Mouse (Mus musculus): Measurements from ENCODE around the gene Kcna2. TPM values are rescaled to one million over a fixed set of nuclear protein-coding genes. Genes with fewer than 3 reads are reported as not detected.

Gene Kcna2
- total RNA-seq, 2 experiments from 2014 or later, result 0.61 to 2.1 TPM

GRCm38 (mm10) chr3:107101456-107101786 is 475 bp downstream of the Kcna2 start:
- ATAC-seq (replicated peaks; ENCODE audit: low FRiP score, poor library complexity, severe bottlenecking), result no peak

DNA sequence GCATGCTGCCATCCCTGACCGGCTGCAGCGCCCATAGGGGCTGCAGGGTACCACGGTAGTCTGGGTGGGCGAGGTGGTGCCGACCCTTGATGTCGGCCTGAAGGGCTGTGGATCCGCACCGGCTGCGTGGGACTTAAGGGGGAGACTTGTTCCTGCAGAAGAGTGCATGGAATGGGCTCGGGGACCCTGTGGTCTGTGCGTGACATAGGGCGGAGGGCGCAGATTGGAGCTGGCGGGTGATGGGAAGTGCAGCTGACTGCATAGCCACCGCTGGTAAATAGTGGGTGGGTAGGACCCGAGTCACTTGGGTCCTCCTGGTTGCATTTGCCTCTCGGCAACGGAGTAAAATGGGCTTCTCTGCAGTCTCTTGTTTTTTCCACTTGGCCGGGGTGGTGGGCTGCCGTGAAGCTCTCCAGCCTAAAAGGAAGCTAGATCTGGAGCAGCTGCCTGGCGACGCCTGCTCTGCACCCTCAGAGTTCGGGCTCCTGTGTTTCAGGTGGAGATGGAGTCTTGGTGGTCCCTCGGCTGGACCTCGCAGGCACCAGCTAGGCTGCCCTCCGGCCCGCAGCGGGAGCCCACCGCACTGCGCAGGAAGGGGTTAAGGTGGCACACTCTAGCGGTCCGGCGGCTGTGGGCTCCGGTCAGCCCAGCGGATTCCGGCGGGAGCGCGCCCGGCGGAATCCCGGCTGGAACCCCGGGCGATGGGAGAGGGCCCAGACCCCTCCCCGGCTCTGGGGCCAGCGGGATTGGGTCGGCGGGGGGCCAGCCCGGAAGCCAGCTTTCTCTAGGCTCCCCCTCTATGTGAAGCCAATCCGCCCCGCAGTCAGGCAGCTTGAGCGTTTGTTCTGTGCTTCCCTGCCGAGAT is 1.1 kb downstream of the Kcna2 start:
- no peak for ATAC-seq (replicated peaks; ENCODE audit: low FRiP score, poor library complexity, severe bottlenecking)

GRCm38 (mm10) chr3:107103041-107103440 is 2.1 kb downstream of the Kcna2 start:
- no peak for ATAC-seq (replicated peaks; ENCODE audit: low FRiP score, poor library complexity, severe bottlenecking)

DNA sequence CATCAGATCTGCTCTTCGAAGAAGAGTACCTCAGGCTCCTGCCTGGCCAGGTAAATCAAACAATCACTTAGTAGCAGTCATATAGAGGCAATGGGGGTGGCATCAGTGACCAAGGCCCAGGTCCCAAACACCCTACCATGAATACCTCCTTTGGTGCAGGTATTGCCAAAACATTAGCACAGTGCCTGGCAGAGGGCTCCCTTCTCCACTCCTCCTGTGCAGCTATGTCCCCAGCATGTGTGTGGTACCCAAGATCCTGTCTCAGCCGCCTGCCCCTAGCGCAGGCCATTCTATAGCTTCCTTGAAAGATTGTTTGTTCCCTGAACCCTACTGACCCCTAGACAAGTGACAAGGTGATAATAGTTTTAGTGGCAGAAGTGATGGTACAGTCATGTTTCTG is 2.5 kb downstream of the Kcna2 start:
- ATAC-seq (replicated peaks; ENCODE audit: low FRiP score, poor library complexity, severe bottlenecking), result no peak

- no peak for ATAC-seq (replicated peaks; ENCODE audit: low FRiP score, poor library complexity, severe bottlenecking)
These were observed 5.0 kb downstream of the Kcna2 start for GRCm38 (mm10) chr3:107105986-107106385.

DNA sequence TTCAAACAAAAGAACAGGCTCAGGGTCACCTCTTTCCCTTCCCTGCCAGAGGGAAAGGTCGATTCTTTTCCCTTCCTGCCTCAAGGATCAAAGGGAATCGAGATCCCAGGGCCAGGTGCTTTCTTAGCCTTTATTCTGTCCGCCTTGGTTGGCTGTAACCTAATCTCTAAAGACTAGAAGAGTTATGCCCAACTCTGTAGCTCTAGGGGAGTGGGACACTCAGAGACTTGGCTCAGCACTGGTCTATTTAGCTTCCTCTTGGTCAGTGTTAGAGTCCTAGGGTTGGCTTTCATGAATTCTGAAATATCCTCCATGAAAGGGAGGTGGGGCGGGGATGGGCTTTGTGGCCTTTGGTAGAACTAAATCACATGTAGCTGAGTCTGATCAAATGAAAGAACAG is 11.6 kb downstream of the Kcna2 start:
- no peak for ATAC-seq (replicated peaks; ENCODE audit: low FRiP score, poor library complexity, severe bottlenecking)

DNA sequence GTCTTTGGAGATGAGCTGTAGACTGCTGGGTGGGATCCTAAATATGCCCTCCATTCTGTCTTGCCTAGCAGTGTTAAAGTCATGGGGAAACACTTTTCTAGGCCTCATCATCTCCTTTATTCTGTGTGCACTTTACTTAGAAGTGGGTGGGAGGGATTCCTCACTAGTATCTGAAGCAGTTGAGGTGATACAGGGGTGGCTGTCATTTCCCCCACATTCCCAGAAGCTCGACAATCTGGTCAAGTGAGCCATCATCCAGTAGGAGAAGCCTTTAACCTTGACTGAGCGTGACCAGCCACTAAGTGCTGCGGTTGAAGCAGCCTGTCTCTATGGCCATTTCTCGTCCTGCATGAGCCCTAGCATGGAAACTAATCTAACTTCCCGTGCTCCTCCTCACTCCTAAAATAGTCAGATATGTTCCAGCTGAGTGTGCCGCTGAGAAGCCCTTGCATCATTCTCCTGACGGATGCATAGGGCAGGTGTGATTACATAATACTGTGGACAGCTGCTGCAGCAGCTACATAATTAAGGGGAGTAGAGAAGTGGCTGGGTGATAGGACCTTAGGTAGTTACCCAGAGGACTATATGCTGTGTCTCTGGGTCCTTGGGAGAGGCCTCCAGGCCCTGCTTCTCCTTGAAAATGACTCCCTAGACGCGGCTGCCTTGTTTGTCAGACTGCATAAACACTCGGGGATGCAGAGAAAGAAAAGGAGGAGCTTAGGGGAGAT is 12.2 kb downstream of the Kcna2 start:
- no peak for ATAC-seq (replicated peaks; ENCODE audit: low FRiP score, poor library complexity, severe bottlenecking)

GRCm38 (mm10) chr3:107113771-107114737 is 13.1 kb downstream of the Kcna2 start:
- no peak for ATAC-seq (replicated peaks; ENCODE audit: low FRiP score, poor library complexity, severe bottlenecking)

- ATAC-seq (replicated peaks; ENCODE audit: low FRiP score, poor library complexity, severe bottlenecking), result no peak
These were observed 14.0 kb downstream of the Kcna2 start for GRCm38 (mm10) chr3:107114941-107115340.

DNA sequence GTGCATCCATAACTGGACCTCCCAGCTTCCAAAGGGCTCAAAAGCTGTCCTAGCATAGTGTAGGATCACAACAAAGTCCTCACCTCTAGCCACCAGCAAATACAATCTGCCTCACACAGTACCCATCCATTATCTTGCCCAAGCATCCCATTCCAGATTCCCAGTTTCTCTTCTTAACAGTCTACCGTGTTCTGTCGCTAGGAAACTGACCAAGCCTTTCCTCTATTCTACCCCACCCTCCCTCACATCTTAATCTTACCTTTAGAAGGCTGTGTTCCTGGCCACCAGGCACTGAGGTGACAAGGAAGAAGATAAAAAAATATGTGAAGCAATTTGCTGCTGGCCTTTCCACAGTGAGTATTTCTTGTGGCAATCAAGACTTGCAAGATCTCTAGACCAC is 14.8 kb downstream of the Kcna2 start:
- ATAC-seq (replicated peaks; ENCODE audit: low FRiP score, poor library complexity, severe bottlenecking), result no peak

GRCm38 (mm10) chr3:107119864-107120564 is 19.1 kb downstream of the Kcna2 start:
- ATAC-seq (replicated peaks; ENCODE audit: low FRiP score, poor library complexity, severe bottlenecking), result no peak

DNA sequence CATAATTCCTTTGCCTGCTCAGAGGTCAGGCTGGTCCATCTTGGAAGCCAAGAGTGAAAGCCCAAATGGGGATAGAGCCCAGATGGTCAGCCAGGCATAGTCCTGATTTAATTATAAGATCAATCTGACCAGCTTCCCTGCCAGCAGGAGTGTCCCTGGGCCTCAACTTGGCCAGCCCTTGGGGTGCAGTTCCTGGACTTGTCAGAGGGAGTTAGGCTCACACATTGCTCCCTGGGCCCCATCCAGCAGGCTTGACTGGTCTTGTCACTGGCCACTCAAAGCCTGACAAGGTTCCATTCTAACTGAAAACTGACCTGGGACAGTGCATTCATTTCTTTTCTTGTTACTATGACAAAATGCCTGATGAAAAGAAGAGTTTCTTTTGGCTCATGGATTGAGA is 21.4 kb downstream of the Kcna2 start:
- no peak for ATAC-seq (replicated peaks; ENCODE audit: low FRiP score, poor library complexity, severe bottlenecking)

- ATAC-seq (replicated peaks; ENCODE audit: low FRiP score, poor library complexity, severe bottlenecking), result no peak
These were observed 26.7 kb downstream of the Kcna2 start for GRCm38 (mm10) chr3:107127667-107128066.

DNA sequence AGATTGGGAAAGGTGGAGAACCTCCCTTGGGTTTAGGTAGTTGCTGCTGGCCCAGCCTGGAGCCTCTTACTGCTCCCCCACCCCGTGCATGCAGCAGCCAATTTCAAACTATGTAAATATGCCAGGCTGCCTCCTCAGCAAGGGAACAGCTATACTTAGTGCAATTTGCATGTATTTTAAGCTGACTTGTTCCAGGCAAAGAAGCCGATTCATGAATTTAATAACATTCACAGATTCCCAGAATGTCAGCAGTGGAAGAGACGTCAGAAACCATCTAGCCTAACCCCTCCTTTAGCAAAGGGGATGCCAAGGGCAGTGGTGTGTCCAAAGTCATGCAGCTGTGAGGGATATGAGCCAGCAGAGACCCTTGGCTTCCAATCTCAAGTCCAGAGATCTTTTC is 27.5 kb downstream of the Kcna2 start:
- ATAC-seq (replicated peaks; ENCODE audit: low FRiP score, poor library complexity, severe bottlenecking), result no peak

- ATAC-seq (replicated peaks; ENCODE audit: low FRiP score, poor library complexity, severe bottlenecking), result no peak
These were observed 28.3 kb downstream of the Kcna2 start for GRCm38 (mm10) chr3:107129251-107129650.

- no peak for ATAC-seq (replicated peaks; ENCODE audit: low FRiP score, poor library complexity, severe bottlenecking)
These were observed 29.8 kb downstream of the Kcna2 start for GRCm38 (mm10) chr3:107130661-107131326.

GRCm38 (mm10) chr3:107131846-107132245 is 30.9 kb downstream of the Kcna2 start:
- no peak for ATAC-seq (replicated peaks; ENCODE audit: low FRiP score, poor library complexity, severe bottlenecking)

DNA sequence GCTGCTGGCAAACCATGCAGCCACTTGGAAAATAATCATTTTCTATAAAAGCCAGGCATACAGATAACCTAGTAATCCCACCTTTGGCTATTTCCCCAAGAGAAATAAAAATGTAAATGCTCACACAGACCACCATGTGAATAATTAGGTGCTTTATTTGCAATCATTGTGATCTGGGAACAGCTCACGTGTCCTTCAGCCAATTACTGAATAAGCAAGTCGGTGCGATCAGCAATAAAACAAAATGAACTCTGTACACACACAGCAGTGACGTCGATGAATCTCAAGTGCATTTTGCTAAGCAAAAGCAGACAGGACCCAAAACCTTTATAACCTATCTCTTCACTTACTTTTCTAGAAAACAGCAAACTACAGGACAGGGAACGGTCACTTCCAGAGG is 31.7 kb downstream of the Kcna2 start:
- no peak for ATAC-seq (replicated peaks; ENCODE audit: low FRiP score, poor library complexity, severe bottlenecking)

DNA sequence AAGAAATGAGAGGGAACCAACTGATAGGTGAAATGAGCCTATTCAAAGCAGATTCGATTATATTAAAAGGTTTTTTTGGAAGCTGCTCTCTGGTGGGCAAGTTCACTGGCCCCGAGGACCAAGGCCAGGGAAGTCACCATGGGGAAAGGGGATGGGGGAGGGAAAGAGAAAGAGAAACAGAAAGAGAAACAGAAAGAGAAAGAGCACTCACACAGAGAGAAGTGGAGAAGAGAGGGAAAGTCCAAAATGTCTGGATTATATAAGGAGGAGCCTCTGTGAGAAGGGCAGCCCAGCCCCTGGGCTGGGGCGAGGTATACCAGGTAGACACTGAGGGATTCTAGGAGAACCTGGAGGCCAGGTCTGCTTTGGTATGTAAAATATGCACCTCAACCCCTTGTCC is 33.5 kb downstream of the Kcna2 start:
- ATAC-seq (replicated peaks; ENCODE audit: low FRiP score, poor library complexity, severe bottlenecking), result no peak

All from erythroid progenitor cell, adult 5-6 weeks (primary cell).